Mouse (Mus musculus) splenic B cell, adult 2 months (primary cell): Measurements from ENCODE around the gene Slc13a3.

ENCODE experiments used
- DNase-seq: peaks from one replicate; pipeline ENCODE4 v3.0.0-alpha.2; 2011; ENCODE audit warnings: low read depth, low spot score
- H3K27me3 ChIP-seq: 2 replicates; pipeline ENCODE4 v1.6.1; 2012; ENCODE audit warnings: mild to moderate bottlenecking, low read length, moderate library complexity, mixed read lengths; ENCODE audit not compliant: control insufficient read depth, poor library complexity, insufficient read depth, severe bottlenecking
- H3K36me3 ChIP-seq: 2 replicates; pipeline ENCODE4 v1.6.1; 2012; ENCODE audit warnings: mild to moderate bottlenecking, low read length, moderate library complexity, mixed read lengths; ENCODE audit not compliant: control insufficient read depth, poor library complexity, insufficient read depth, severe bottlenecking

The Slc13a3 gene

DNA sequence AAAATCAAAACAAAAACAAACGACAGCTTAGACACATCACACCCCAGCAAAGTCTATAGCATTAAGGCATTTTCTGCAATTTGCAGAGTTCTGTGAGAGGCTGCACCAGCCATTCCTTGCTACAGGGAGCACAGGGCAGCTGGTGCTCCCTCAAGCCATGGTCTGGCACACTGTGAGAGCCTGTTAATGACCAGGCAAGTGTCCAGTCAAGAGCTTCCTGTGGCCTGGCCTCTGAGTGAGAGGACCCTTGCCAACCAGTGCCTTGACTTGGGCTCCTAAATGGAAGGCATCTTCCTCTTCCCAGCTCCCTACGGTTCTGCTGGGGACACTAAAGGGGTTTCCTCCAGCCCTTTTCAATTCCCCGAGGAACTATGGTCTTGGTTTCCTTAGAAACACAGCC, 59.1 kb downstream of the Slc13a3 start:
- no peaks in the 10 kb centered on the region for H3K36me3 ChIP-seq
- no peak for DNase-seq
- no peaks in the 10 kb centered on the region for H3K27me3 ChIP-seq

DNA sequence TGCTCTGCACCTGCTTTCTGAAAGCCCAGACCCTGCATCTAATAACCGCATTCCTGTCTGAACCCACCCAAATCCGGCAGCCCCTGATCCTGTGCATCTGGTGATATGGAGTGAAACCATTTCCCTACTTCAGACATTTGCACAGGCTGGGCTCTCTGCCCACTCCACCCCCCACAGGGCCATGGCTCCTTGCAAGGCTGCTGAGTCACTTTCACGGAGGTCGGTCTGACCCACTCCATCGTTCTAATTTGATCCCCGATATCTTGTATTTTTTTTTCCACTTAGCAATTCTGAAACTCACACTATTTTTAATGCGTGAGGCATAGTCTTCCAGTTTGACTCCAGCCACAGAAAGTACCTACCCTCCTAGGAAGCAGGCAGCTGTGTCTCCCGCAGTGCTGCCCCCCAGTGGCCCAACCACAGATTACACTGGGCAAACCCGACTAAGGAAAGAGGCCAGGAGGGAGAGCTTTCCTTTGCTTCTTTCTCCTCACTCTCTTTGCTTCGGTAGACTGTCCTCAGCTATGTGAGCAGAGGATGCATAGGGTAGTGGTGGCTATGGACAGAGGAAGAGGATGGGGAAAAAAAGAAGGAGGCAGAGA, 65.2 kb downstream of the Slc13a3 start:
- Histone ChIP-seq H3K36me3 (no peaks in the 10 kb centered on the region), H3K27me3 (no peaks in the 10 kb centered on the region)
- peak; percentile 53 for DNase-seq

DNA sequence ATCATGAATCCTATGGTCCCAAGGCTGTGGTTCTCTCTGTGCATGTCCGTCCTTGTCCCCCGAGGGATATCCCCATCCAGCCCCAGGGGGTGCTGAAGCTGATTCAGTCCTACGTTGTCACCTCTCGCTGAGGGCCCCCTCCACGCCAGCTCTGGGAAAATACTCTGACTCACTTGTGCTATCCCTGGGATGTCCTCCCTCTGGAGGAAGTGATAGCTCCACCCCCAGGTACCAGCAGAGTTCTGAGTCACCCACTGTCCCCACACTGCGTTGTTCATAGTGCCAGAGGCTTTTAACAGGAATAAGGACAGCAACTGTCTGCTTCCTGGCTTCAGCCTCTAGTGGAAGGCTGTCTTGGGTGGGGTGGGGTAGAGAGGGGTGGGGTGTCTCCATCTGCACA, 67.7 kb downstream of the Slc13a3 start:
- no peaks in the 10 kb centered on the region for H3K27me3 ChIP-seq
- no peak for DNase-seq

DNA sequence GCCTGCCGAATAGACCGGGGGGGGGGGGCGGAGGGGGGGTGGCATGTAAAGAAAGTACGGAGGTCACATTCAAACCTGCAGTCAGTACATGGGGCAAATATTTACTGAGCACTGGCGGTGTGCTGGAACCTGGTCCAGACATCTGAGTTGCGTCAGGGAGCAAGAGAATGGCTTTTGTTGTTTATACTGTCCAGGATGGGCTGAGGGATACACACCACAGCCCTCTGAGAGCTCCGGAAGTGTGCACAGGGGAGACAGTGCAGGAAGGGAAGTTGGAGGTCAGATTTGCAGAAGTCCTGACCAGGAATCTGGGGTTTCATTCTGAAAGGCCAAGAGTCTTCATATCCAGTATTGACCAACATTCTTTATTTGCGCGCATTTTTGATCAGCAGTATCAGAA, 68.1 kb downstream of the Slc13a3 start:
- Histone ChIP-seq H3K27me3 (no peaks in the 10 kb centered on the region), H3K36me3 (no peaks in the 10 kb centered on the region)
- DNase-seq, result no peak

More for the DNA sequence above, 67.7 kb downstream of the Slc13a3 start:
- no peaks in the 10 kb centered on the region for H3K36me3 ChIP-seq

DNA sequence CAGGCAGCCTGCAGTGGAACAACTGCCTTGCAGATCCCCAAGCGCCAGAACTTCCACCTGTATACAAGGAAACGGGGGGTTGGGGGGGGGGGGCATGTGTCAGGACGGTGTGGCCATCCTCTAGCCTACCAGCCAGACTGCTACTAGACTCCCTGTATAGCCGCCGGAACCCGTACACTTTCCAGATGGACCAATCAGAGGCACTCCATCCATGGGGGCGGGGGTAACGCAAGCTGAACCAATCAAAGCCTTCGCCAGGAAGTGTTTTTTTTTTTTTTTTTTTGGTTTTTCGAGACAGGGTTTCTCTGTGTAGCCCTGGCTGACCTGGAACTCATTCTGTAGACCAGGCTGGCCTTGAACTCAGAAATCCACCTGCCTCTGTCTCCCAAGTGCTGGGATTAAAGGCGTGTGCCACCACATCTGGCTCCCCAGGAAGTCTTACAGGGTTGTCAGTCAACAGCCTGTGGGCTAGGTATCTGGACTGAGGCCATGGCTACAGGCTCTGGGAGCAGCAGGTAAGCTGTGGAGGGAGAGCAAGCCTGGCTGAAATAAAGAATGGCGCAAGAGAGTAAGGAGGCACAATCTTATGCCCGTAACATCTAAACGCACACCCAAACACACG, 74.8 kb downstream of the Slc13a3 start:
- H3K27me3 ChIP-seq, result no peaks in the 10 kb centered on the region
- no peaks in the 10 kb centered on the region for H3K36me3 ChIP-seq
- no peak for DNase-seq

DNA sequence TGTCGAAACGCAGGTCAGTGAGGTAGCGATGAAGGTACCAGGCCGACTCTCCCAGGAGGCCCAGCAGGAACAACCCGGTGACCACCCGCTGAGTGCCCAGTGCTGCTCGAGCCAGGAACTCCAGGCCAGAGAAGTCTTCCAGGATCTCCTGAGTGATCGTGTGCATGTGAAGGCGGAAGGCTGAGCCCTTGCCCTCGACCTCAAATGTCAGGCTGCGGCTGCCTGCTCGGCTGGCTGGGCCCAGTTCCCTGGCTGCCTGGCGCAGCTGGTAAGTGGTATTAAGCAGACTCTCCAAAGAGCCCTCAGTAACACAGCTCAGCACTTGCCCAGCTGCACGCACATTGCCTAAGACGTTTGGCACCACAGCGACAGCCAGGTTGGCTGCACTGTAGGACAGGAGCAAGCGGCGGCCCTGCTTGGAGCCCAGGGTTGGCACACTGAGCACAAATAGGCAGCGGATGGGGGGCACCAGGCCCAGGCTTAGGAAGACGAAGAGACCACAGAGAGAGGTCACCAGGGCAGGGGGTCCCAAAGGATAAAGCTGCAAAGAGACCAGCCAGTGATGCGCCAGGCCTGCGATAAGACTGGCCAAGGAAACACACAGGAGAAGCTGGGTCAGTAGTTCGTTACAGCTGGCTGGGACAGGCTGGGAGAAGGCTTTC, 75.4 kb downstream of the Slc13a3 start:
- Histone ChIP-seq H3K27me3 (no peaks in the 10 kb centered on the region), H3K36me3 (no peaks in the 10 kb centered on the region)
- no peak for DNase-seq

DNA sequence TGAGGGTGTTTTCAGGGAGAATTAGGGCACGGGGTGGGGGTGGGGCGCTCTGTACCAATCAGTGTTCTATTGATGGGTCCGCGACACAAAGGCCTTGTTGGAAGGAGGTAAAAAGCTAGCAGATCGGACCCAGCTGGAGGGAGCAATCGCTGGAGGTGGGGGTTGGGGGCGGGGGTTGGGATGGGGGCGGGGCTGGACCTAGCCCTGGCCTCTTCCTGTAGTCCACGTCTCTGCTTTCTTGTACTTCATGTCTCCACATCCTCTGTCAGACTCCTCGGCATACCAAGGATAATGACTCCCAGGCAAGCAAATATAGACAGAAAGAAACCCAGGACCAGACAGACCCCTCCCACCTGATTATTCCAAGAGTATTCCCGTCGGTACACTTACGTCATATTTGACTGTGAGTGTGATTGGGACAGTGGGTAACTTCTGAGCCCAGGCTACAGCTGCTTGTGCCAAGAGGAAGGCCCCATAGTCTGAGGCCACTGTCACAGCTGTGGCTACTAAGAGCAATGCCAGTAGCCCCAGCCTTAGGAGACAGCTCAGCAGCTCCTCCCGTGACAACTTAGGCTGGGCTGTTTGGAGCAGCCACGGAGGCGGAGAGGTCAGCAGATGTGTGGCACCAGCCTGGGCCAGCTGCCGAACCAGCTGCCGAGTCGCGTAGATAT, 76.1 kb downstream of the Slc13a3 start:
- DNase-seq, result no peak
- Histone ChIP-seq H3K36me3 (no peaks in the 10 kb centered on the region), H3K27me3 (no peaks in the 10 kb centered on the region)

DNA sequence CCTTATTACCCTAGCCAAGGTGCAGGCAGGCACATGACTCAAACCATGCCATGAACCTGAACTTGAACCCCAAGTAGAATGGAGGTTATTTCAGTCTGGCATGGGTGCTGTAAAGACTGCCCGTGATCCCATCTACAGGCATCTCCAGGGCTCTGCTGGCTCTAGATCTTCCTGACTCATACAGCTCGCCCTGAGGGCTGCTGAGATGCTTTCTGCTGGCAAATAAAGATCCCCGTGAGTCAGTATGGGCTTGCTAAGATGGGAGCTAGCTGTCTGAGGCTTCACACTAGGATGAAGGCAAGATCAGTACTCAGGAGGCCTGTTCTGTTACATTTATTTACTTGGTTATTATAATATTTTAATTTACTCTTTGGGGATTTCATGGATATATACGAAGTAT, 80.9 kb downstream of the Slc13a3 start:
- no peak for DNase-seq
- Histone ChIP-seq H3K27me3 (no peaks in the 10 kb centered on the region), H3K36me3 (no peaks in the 10 kb centered on the region)

DNA sequence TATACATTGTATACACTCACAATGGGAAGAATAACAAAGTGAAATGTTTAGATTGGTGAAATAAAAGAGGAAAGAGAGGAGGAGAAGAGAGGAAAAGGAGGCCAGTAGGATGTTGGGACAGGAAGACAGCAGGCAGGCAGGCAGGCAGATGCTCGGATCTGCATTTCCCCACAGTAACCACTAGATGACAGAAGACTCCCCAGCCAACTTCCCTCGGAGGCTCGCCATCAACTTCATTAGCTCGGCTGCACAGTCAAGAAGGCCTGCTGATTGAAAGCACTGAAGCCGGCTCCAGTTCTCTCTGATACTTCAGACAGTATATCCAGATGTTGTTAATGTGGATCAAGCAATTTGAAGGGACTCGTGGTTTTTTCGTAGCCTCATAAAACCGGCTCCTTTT, 81.5 kb downstream of the Slc13a3 start:
- H3K27me3 ChIP-seq, result no peaks in the 10 kb centered on the region
- DNase-seq, result peak; percentile 22

DNA sequence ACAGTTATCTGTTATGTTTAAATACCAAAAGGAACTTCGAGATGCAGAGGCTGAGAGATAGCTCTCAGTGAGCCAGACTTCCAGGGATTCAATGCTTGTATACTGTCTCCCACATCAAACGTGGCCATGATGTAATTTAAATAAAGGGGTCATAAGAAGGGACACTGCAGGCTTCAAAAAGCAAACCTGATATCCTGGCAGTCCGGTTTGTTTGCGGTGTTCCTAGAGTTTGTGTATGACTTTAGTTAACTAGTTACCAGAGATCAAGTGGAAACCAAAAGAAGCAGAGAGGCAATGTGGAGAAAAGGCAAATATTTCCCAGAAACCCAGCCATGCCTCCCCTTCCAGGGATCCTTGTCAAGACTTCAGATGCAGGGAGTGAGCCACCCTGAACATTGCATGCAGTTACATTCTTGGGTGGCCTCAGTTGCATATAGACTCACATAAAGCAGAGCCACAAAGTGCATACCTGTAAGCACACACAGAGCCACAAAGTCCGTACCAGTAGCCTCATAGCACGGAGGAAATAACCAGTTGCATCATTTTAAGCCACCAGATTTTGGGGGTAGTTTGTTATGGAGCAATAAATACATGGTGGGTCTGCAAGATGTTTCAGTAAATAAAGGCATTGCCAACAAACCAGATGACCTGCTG, 83.6 kb downstream of the Slc13a3 start:
- Histone ChIP-seq H3K27me3 (no peaks in the 10 kb centered on the region), H3K36me3 (no peaks in the 10 kb centered on the region)
- DNase-seq, result no peak

More for the DNA sequence above, 81.5 kb downstream of the Slc13a3 start:
- no peaks in the 10 kb centered on the region for H3K36me3 ChIP-seq

DNA sequence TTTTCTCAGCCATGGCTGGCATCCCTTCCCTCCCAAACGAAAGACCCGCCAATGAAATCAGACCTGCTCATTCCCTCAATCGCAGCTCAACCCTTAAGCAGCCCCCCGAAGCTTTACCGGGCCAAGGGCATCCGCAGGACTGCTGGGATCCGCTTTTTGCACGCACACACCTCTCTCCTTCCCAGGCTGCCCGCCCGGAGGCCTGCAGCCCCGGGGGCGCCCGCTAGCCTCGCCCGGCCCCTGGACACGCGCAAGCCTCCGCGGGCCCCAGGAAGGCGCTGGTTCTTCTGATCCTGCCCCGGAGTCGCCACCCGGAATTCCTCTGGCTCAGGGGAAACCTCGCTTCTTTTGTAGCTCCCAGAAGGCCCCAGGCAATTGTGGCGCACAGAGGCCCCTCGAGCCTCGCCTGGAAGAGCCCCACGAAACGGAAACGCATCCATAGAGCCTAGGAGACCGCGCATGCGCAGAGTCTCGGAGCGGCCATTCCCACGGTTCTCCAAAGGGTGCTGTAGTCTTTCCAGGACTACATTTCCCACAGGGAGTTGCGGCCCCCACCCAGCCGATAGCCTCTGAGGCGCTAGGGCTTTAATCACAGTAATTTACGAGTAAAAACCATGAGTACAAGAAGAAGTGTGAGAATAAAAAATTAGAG, 85.1 kb downstream of the Slc13a3 start, which contains the start of gene Zfp334:
TSS of gene Zfp334 (minus strand) at position 416 of the 652 bp plus-strand sequence.
- no peak for DNase-seq
- H3K27me3 ChIP-seq, result no peaks in the 10 kb centered on the region
- H3K36me3 ChIP-seq, result no peaks in the 10 kb centered on the region

DNA sequence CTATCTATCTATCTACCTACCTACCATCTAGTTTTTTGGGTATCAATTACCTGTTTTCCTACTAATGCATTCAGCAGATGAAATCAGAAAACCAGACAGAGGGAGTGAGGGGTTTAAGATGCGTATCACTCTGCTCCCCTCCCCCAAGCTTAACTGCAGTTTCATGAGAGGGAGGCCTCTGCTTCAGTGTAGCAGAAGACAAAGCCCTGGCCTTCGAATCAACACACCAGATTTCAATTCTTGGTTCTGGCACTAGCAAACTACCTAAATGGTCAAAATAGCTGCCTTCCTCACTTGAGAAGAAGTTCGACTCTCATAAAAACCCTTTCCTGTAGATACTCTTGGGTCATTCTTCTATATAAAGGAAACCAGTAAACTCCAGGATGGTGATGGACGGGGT, 85.7 kb downstream of the Slc13a3 start:
- no peaks in the 10 kb centered on the region for H3K36me3 ChIP-seq
- H3K27me3 ChIP-seq, result no peaks in the 10 kb centered on the region
- DNase-seq, result no peak

DNA sequence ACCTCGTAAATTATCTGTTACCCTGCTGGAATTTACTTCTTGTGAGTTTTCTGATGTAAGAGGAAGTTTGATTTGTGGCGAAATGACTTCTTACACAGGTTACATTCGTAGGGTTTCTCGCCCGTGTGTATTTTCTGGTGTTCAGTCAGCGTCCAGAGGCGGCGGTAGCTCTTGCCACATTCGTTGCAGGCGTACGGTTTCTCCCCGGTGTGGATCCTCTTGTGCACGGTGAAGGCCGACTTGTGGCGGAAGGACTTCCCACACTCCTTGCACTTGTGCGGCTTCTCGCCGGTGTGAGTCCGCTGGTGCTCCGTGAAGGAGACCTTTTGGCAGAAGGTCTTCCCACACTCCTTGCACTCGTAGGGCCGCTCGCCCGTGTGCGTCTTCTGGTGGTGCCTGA, 93.0 kb downstream of the Slc13a3 start:
- H3K36me3 ChIP-seq, result no peaks in the 10 kb centered on the region
- DNase-seq, result no peak

DNA sequence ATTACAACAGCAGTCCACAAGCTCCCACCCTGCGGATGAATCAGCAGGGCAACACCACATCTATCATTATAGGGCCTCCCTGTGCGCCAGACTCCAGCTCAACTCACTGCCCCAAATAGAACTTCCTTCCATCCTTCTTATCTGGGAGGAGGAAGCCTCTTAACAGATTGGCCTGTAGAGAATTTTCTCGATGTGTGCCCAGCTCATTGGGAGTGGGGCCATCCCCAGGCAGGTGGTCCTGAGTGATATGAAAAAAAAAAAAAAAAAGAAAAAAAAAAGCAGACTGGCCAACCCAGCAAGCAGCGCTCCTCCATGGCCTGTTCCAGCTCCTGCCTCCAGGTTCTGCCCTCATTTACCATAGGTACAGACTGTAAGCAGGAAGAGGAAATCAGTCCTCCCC, 97.0 kb downstream of the Slc13a3 start:
- Histone ChIP-seq H3K36me3 (no peaks in the 10 kb centered on the region), H3K27me3 (no peaks in the 10 kb centered on the region)
- no peak for DNase-seq

More for the DNA sequence above, 93.0 kb downstream of the Slc13a3 start:
- no peaks in the 10 kb centered on the region for H3K27me3 ChIP-seq
